Mouse (Mus musculus) forebrain, embryonic 16.5 days (tissue): ENCODE data around the gene Npepps. TPM values are rescaled to one million over a fixed set of nuclear protein-coding genes. Genes with fewer than 3 reads are reported as not detected.
"Not testable (repeated sequence)": the region's sequence is repeated elsewhere in the genome, so short reads cannot be mapped to it uniquely, and the experiment has no call there.

Experiments used
- ATAC-seq: fragments of 200-750 bp; cut with Nextera tagmentation; 2 replicates; pipeline ENCODE4 v1.8.0; 2017; ENCODE audit warnings: mild to moderate bottlenecking, moderate library complexity
- H3K27ac ChIP-seq: fragments of 300-500 bp; sonication (generic); 2 replicates; pipeline ENCODE4 v1.5.1; 2014; ENCODE audit warnings: low read length, control low read depth
- H3K27me3 ChIP-seq: fragments of 300-500 bp; sonication (generic); replicated peaks from 2 replicates; pipeline ENCODE4 v1.6.1; 2014; ENCODE audit warnings: low read length; ENCODE audit not compliant: control insufficient read depth, insufficient read depth
- H3K36me3 ChIP-seq: fragments of 300-500 bp; sonication (generic); 2 replicates; pipeline ENCODE4 v1.6.1; 2014; ENCODE audit not compliant: control insufficient read depth, insufficient read depth
- H3K4me1 ChIP-seq: fragments of 300-500 bp; sonication (generic); replicated peaks from 2 replicates; pipeline ENCODE4 v1.6.1; 2014; ENCODE audit warnings: low read length; ENCODE audit not compliant: control insufficient read depth, insufficient read depth
- H3K4me2 ChIP-seq: fragments of 300-500 bp; sonication (generic); 2 replicates; pipeline ENCODE4 v1.6.1; 2014; ENCODE audit warnings: mild to moderate bottlenecking, low read length, control low read depth
- H3K4me3 ChIP-seq: fragments of 300-500 bp; sonication (generic); replicated peaks from 2 replicates; pipeline ENCODE4 v1.5.1; 2014; ENCODE audit warnings: mild to moderate bottlenecking, low read length, control low read depth
- H3K9ac ChIP-seq: fragments of 300-500 bp; sonication (generic); replicated peaks from 2 replicates; pipeline ENCODE4 v1.6.1; 2014; ENCODE audit warnings: low read depth, low read length, control low read depth
- H3K9me3 ChIP-seq: fragments of 300-500 bp; sonication (generic); 2 replicates; pipeline ENCODE4 v1.6.1; 2016; ENCODE audit warnings: low read length; ENCODE audit not compliant: control insufficient read depth
- WGBS: fragments of 180-500 bp; shearing (Covaris S2); extraction: QIAGEN DNeasy Blood & Tissue Kit; methylation state at CpG from one replicate; pipeline ENCODE4 v1.1.7; 2014; 5-methylcytosine and 5-hydroxymethylcytosine counted together
- polyA plus RNA-seq: library from polyadenylated mRNA; unstranded; fragments of >200 nt; fragmentation: Nextera tagmentation; extraction: Ambion mirVana; gene quantifications from 2 replicates; pipeline ENCODE4 v1.2.1, GENCODE M21; 2015

The Npepps gene
- polyA plus RNA-seq, 1 experiment from 2014 or later, result 157 TPM

GRCm38 (mm10) chr11:97282179-97282578, 1.7 kb upstream of the Npepps start:
- WGBS, result 86% methylated on average over 6 of the region's 6 CpGs
- Histone ChIP-seq H3K4me3 (no peak overlapping the region), H3K9ac (no peak overlapping the region), H3K27me3 (no peaks in the 10 kb centered on the region), H3K36me3 (no peaks in the 10 kb centered on the region), H3K27ac (no peak overlapping the region), H3K4me1 (peaks cover 15% of the 10 kb centered on the region), H3K9me3 (no peaks in the 10 kb centered on the region), H3K4me2 (no peak overlapping the region)
- ATAC-seq, result no peak

GRCm38 (mm10) chr11:97279405-97280215, 828 bp downstream of the Npepps start:
- H3K36me3 ChIP-seq, result no peaks in the 10 kb centered on the region
- under 1% methylated on average over 52 of the region's 64 CpGs for WGBS
- H3K9me3 ChIP-seq, result no peaks in the 10 kb centered on the region
- H3K4me1 ChIP-seq, result peaks cover 22% of the 10 kb centered on the region
- peak overlapping the region; percentile 97 for H3K9ac ChIP-seq
- ATAC-seq, result peak; percentile 81
- peak overlapping the region; percentile 78 for H3K4me2 ChIP-seq
- peak overlapping the region; percentile 97 for H3K27ac ChIP-seq
- no peaks in the 10 kb centered on the region for H3K27me3 ChIP-seq
- H3K4me3 ChIP-seq, result peak overlapping the region; percentile 98

DNA sequence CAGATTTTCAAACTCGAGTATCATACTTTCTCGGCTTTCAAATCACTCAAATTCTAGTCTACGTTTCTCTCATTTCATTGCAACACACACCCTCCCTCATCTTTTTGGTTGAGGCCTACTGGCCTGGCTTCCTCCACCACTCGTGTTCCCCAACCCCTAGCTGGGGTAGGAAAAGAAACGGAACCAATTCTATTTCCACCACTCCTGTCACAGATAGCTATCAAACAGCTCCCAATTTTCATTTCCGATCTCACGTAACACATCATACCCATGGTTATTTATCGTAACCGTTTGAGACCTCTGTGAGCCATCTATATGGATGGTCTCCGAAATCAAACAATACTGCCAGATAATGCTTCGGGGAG, 1.4 kb downstream of the Npepps start:
- Histone ChIP-seq H3K27ac (peak overlapping the region; percentile 97), H3K9ac (peak overlapping the region; percentile 97), H3K27me3 (no peaks in the 10 kb centered on the region), H3K4me1 (peaks cover 22% of the 10 kb centered on the region), H3K4me2 (peak overlapping the region; percentile 78), H3K4me3 (peak overlapping the region; percentile 98), H3K9me3 (no peaks in the 10 kb centered on the region), H3K36me3 (no peaks in the 10 kb centered on the region)
- no peak for ATAC-seq
- WGBS, result 15% methylated on average over 11 of the region's 11 CpGs

GRCm38 (mm10) chr11:97278456-97278855, 2.0 kb downstream of the Npepps start:
- WGBS, result 70% methylated on average over 6 of the region's 6 CpGs
- no peak overlapping the region; the same call in 1 of the 2 replicates for H3K9ac ChIP-seq
- H3K9me3 ChIP-seq, result no peaks in the 10 kb centered on the region
- H3K27ac ChIP-seq, result no peak overlapping the region; the same call in 1 of the 2 replicates
- ATAC-seq, result no peak
- peak overlapping the region; percentile 98 for H3K4me3 ChIP-seq
- H3K4me1 ChIP-seq, result peaks cover 22% of the 10 kb centered on the region
- H3K4me2 ChIP-seq, result peak overlapping the region; percentile 78
- H3K27me3 ChIP-seq, result no peaks in the 10 kb centered on the region
- H3K36me3 ChIP-seq, result no peaks in the 10 kb centered on the region

DNA sequence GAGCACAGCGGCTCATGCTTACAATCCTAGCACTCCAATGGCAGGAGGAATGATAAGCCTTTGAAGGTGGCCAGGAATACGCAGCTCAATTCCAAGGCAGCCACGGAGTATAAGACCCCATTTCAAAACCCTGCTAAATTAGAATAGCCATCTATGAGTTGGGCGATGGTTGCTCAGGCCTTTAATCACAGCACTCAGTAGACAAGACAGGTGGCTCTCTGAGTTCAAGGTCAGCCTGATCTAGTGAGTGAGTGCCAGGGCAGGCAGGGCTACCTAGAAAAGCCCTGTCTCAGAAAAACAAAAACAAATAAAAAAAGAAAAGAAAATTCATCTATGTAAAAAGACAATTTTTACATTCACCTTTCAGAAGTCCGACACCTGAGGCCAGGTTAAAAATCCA, 3.3 kb downstream of the Npepps start:
- no peak overlapping the region for H3K9ac ChIP-seq
- H3K4me3 ChIP-seq, result no peak overlapping the region
- H3K4me2 ChIP-seq, result no peak overlapping the region
- peaks cover 22% of the 10 kb centered on the region for H3K4me1 ChIP-seq
- H3K27ac ChIP-seq, result no peak overlapping the region
- WGBS, result 88% methylated on average over 5 of the region's 5 CpGs
- ATAC-seq, result no peak
- H3K9me3 ChIP-seq, result no peaks in the 10 kb centered on the region
- no peaks in the 10 kb centered on the region for H3K36me3 ChIP-seq
- no peaks in the 10 kb centered on the region for H3K27me3 ChIP-seq

- Histone ChIP-seq H3K4me2 (no peak overlapping the region), H3K36me3 (no peaks in the 10 kb centered on the region), H3K27me3 (no peaks in the 10 kb centered on the region), H3K4me3 (no peak overlapping the region), H3K27ac (no peak overlapping the region), H3K9ac (no peak overlapping the region), H3K4me1 (peaks cover 22% of the 10 kb centered on the region), H3K9me3 (no peaks in the 10 kb centered on the region)
- ATAC-seq, result no peak
- 48% methylated on average over 1 of the region's 1 CpGs for WGBS
Observed at GRCm38 (mm10) chr11:97276019-97276418, 4.4 kb downstream of the Npepps start.

DNA sequence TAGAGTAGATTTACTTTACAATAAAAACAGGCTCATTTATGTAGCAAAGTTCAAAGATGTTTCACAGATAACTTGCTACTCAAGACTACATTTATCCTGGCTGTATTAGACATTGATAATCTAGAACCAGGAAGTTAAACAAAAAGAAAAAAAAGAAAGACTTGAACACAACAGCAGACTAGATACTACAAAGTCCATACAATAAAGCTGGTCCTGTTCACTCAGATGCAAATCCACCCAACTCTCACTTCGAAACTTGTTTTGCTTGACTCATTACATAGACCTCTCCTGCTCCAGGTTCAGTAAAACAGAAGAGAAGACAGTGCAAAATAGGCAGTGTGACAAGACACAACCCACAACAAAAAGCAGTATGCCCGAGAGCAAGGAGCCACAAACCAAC, 5.1 kb downstream of the Npepps start:
- H3K27ac ChIP-seq, result no peak overlapping the region
- H3K4me3 ChIP-seq, result no peak overlapping the region
- no peak overlapping the region for H3K4me2 ChIP-seq
- H3K9ac ChIP-seq, result no peak overlapping the region
- H3K9me3 ChIP-seq, result no peaks in the 10 kb centered on the region
- H3K4me1 ChIP-seq, result peaks cover 22% of the 10 kb centered on the region
- no peak for ATAC-seq
- 92% methylated on average over 2 of the region's 2 CpGs for WGBS
- H3K27me3 ChIP-seq, result no peaks in the 10 kb centered on the region
- no peaks in the 10 kb centered on the region for H3K36me3 ChIP-seq

- not testable (repeated sequence) for H3K27ac ChIP-seq, ATAC-seq, H3K4me3 ChIP-seq, H3K9me3 ChIP-seq, H3K4me2 ChIP-seq, H3K36me3 ChIP-seq, H3K27me3 ChIP-seq, H3K9ac ChIP-seq
- WGBS, result 97% methylated on average over 6 of the region's 6 CpGs
- peaks cover 22% of the 10 kb centered on the region for H3K4me1 ChIP-seq
Observed at GRCm38 (mm10) chr11:97274947-97275346, 5.5 kb downstream of the Npepps start.

GRCm38 (mm10) chr11:97273613-97274012, 6.8 kb downstream of the Npepps start:
- Histone ChIP-seq H3K27me3 (no peaks in the 10 kb centered on the region), H3K4me1 (peaks cover 17% of the 10 kb centered on the region), H3K36me3 (no peaks in the 10 kb centered on the region), H3K4me3 (no peak overlapping the region), H3K9ac (no peak overlapping the region), H3K27ac (no peak overlapping the region), H3K4me2 (no peak overlapping the region), H3K9me3 (no peaks in the 10 kb centered on the region)
- no peak for ATAC-seq
- WGBS, result 84% methylated on average over 5 of the region's 5 CpGs
